Mouse (Mus musculus): ENCODE measurements around the gene Erc2. TPM values are rescaled to one million over a fixed set of nuclear protein-coding genes. Genes with fewer than 3 reads are reported as not detected.

Erc2 gene
- polyA plus RNA-seq, 1 experiment from 2014 or later = 2.7 TPM

DNA sequence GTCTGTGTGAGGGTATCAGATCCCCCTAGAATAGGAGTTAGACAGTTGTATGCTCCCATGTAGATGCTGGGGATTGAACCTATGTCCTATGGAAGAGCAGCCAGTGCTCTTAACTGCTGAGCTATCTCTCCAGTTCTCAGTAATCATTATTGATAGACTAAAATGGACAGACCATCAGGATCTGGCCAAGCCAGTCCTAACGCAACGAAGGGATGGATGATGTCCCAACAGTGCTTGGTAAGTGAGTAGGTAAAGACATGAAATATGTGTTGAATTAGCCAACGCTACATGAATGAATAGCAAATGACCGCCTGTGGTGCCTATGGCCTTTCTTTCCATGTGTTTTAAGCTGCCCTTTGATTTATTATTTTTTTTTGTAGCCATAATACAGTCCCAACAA lies 871.6 kb downstream of the Erc2 start:
- 70% methylated on average over 4 of the region's 4 CpGs for WGBS
- H3K4me2 ChIP-seq (ENCODE audit: low read depth, low read length) = no peak overlapping the region
- ATAC-seq (ENCODE audit: insufficient read depth, low FRiP score) = no peak

DNA sequence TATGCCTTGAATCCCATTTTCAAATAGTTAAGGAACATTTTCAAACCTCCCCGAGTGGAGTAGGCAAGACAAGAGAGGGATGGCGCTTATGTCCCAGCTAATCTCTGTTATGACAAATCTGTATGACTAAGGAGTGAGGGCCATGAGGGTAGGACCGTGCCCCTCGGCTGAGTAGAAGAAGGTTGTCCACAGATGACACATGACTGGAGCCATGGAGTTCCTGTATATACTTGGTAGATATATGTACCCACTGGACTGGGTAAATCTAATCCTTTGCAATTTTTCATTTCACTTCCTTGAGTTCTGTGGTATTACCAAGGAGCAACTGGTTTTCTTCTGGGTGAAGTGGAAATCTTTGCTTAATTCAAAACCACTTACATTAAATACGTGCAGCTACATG lies 872.0 kb downstream of the Erc2 start:
- Histone ChIP-seq H3K4me1 (ENCODE audit: control insufficient read depth, insufficient read depth, low read length) (no peaks in the 10 kb centered on the region), H3K9me3 (replicated peaks; ENCODE audit: control insufficient read depth, low read length) (no peaks in the 10 kb centered on the region), H3K27ac (ENCODE audit: low read length) (no peak overlapping the region), H3K4me2 (ENCODE audit: low read depth, low read length) (no peak overlapping the region), H3K27me3 (ENCODE audit: control insufficient read depth, insufficient read depth, low read length) (no peaks in the 10 kb centered on the region), H3K36me3 (ENCODE audit: control insufficient read depth, insufficient read depth, low read length) (no peaks in the 10 kb centered on the region), H3K9ac (ENCODE audit: low read length) (no peak overlapping the region), H3K4me3 (replicated peaks; ENCODE audit: low read length) (no peak overlapping the region)
- WGBS = 55% methylated on average over 5 of the region's 5 CpGs
- ATAC-seq (ENCODE audit: insufficient read depth, low FRiP score) = peak; percentile 77; the same call in 1 of the 2 replicates

More for the DNA sequence above, 871.6 kb downstream of the Erc2 start:
- no peak overlapping the region for H3K4me3 ChIP-seq (replicated peaks; ENCODE audit: low read length)
- H3K27ac ChIP-seq (ENCODE audit: low read length) = no peak overlapping the region
- H3K27me3 ChIP-seq (ENCODE audit: control insufficient read depth, insufficient read depth, low read length) = no peaks in the 10 kb centered on the region
- no peaks in the 10 kb centered on the region for H3K4me1 ChIP-seq (ENCODE audit: control insufficient read depth, insufficient read depth, low read length)
- H3K36me3 ChIP-seq (ENCODE audit: control insufficient read depth, insufficient read depth, low read length) = no peaks in the 10 kb centered on the region
- no peaks in the 10 kb centered on the region for H3K9me3 ChIP-seq (replicated peaks; ENCODE audit: control insufficient read depth, low read length)
- H3K9ac ChIP-seq (ENCODE audit: low read length) = no peak overlapping the region

DNA sequence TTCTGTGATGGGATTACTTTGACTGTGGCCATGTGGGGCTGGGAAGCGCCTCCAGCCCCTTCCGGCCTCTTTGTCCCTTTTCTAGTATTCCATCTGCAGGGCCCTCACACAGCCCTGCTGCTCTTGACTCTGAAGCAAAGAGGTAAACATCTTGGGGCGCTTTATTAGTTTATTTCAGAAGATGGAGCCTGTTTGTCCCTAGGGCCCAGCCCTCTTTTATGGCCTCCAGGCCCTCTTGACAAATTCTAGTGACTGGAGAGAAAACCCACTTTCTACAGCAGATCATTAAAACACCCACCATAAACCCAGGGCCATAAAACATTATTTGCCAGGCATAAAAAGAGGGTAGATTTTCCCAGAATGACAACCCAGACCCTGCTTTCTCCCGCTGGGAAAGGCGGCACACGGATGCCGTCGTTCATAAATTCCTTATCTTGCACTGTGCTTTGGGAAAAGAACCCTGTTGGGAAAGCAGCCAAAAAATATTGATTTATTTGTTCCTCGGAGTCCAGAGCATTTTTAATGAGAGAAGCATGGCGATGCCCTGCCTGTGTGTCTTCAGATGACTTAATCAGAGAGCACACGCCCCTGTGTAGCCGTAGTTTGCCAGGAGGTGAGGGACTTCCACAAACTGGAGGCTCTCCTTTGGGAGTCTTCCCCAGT lies 879.1 kb downstream of the Erc2 start:
- no peak for ATAC-seq (ENCODE audit: insufficient read depth, low FRiP score)
- 46% methylated on average over 12 of the region's 12 CpGs for WGBS
- Histone ChIP-seq H3K9me3 (replicated peaks; ENCODE audit: control insufficient read depth, low read length) (no peaks in the 10 kb centered on the region), H3K4me1 (ENCODE audit: control insufficient read depth, insufficient read depth, low read length) (no peaks in the 10 kb centered on the region), H3K36me3 (ENCODE audit: control insufficient read depth, insufficient read depth, low read length) (no peaks in the 10 kb centered on the region), H3K4me3 (replicated peaks; ENCODE audit: low read length) (no peak overlapping the region), H3K27ac (ENCODE audit: low read length) (no peak overlapping the region), H3K27me3 (ENCODE audit: control insufficient read depth, insufficient read depth, low read length) (peaks cover 6% of the 10 kb centered on the region; the same call in 1 of the 2 replicates), H3K4me2 (ENCODE audit: low read depth, low read length) (no peak overlapping the region), H3K9ac (ENCODE audit: low read length) (no peak overlapping the region)

DNA sequence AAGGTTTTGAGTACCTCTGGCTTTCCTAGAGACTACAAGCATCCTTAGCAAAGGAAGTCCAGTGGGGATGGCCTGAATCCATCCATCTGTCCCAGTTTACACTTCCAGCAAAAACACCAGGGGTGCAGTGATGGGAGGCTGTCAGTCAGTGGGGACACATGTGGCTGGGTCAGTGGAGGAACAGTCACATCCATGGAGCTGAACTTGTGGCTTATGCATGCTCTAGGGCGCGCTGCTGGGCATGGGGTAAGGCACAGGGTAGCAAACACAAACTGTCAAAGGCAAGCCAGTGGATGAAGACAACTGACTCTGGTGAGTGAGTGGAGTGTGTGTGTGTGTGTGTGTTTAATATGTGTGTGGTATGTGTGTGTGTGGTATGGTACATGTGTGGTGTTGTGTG lies 881.0 kb downstream of the Erc2 start:
- H3K4me2 ChIP-seq (ENCODE audit: low read depth, low read length) = no peak overlapping the region
- ATAC-seq (ENCODE audit: insufficient read depth, low FRiP score) = no peak
- peaks cover 9% of the 10 kb centered on the region for H3K27me3 ChIP-seq (ENCODE audit: control insufficient read depth, insufficient read depth, low read length)
- H3K9me3 ChIP-seq (replicated peaks; ENCODE audit: control insufficient read depth, low read length) = no peaks in the 10 kb centered on the region
- H3K36me3 ChIP-seq (ENCODE audit: control insufficient read depth, insufficient read depth, low read length) = no peaks in the 10 kb centered on the region
- no peak overlapping the region for H3K27ac ChIP-seq (ENCODE audit: low read length)
- 77% methylated on average over 2 of the region's 2 CpGs for WGBS
- H3K4me1 ChIP-seq (ENCODE audit: control insufficient read depth, insufficient read depth, low read length) = no peaks in the 10 kb centered on the region
- H3K4me3 ChIP-seq (replicated peaks; ENCODE audit: low read length) = no peak overlapping the region
- no peak overlapping the region for H3K9ac ChIP-seq (ENCODE audit: low read length)

DNA sequence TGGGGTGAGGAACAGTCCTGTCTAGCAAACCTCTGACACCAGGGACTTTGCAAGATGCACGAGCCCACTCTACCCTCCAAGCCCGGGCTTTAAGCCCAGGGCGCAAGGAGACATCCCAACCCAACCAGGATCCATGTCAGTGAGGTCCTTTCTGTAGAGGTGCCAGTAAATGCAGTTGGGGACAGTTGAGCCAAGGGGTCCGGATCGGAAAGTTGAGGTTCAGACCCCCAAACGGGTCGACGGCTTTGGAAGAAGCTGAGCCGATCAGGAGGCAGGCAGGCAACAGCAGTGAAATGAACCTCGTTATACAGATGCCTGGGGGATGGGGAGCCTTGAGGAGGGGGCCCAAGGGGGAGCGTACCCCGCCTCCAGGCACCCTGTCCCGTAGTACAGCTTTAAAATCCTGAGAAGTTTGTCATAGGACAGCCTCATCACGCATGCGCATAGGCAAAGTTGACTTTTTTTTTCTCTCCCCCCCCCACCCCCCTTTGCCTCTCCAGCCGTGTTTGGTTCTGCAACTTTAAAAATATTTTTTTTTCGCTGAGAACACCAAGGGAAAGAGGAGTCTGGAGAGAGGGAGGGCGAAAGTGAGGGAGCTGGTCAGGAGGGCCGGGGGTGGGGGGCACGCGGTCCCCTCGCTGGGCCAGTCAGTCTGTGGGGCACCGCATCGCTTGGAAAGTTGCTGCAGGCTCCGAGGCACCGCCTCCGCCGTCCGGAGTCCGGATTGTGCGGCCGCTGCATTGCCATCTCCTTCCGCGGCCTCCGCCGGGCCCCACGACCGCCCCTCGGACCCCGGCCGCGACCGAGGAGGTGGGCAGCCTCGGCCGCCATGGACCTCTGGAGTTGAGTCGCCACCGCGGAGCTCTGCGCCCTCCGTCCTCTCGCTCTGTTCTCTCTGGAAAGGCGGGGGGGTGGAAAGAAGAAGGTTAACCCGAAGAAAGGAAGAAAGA lies 882.1 kb downstream of the Erc2 start, which contains the start of gene Wnt5a:
Wnt5a (plus strand) TSS at position 650 of the 950 bp plus-strand sequence.
- H3K9me3 ChIP-seq (replicated peaks; ENCODE audit: control insufficient read depth, low read length) = no peaks in the 10 kb centered on the region
- no peaks in the 10 kb centered on the region for H3K36me3 ChIP-seq (ENCODE audit: control insufficient read depth, insufficient read depth, low read length)
- 0 out of 2 replicates have a peak, but pooled peaks cover 7% of the 10 kb centered on the region for H3K4me1 ChIP-seq (ENCODE audit: control insufficient read depth, insufficient read depth, low read length)
- H3K27ac ChIP-seq (ENCODE audit: low read length) = peak within 1 kb of the TSS; percentile 93
- peak; percentile 53 for ATAC-seq (ENCODE audit: insufficient read depth, low FRiP score)
- H3K27me3 ChIP-seq (ENCODE audit: control insufficient read depth, insufficient read depth, low read length) = peaks cover 12% of the 10 kb centered on the region
- H3K4me3 ChIP-seq (replicated peaks; ENCODE audit: low read length) = peak within 1 kb of the TSS; percentile 63
- peak within 1 kb of the TSS; percentile 86 for H3K9ac ChIP-seq (ENCODE audit: low read length)
- WGBS = 2% methylated on average over 53 of the region's 53 CpGs
- peak within 1 kb of the TSS; percentile 68 for H3K4me2 ChIP-seq (ENCODE audit: low read depth, low read length)

DNA sequence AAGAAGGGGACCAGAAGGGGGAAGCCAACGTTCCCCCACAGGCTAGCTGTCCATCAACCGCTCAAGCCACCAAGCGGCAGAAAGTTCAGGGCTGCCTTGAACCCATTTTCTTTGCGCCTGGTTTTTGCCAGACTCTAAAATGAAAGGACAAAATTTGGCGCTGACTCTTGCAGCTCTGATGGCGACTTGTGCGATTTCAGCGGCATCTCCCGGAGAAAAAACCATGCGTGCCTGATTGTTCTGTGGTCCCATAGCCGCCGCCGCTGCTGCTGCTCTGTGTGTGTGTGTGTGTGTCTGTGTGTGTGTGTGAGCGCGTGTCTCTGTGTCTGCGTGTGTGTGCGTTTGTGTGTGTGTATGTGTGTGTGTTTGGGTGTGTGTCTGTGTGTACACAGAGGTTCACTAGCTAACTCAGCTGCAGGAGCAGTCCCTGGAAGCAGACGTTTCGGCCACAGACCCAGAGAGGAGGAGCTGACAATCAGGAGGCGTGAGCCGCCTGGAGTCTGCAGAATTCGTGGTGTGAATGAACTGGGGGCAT lies 882.9 kb downstream of the Erc2 start:
- peak overlapping the region; percentile 63 for H3K4me3 ChIP-seq (replicated peaks; ENCODE audit: low read length)
- under 1% methylated on average over 22 of the region's 22 CpGs for whole genome bisulfite sequencing
- peak overlapping the region; percentile 68 for H3K4me2 ChIP-seq (ENCODE audit: low read depth, low read length)
- peaks cover 7% of the 10 kb centered on the region; the same call in 1 of the 2 replicates for H3K4me1 ChIP-seq (ENCODE audit: control insufficient read depth, insufficient read depth, low read length)
- H3K9me3 ChIP-seq (replicated peaks; ENCODE audit: control insufficient read depth, low read length) = no peaks in the 10 kb centered on the region
- ATAC-seq (ENCODE audit: insufficient read depth, low FRiP score) = peak; percentile 34; the same call in 1 of the 2 replicates
- H3K36me3 ChIP-seq (ENCODE audit: control insufficient read depth, insufficient read depth, low read length) = no peaks in the 10 kb centered on the region
- peak overlapping the region; percentile 93 for H3K27ac ChIP-seq (ENCODE audit: low read length)
- peak overlapping the region; percentile 86 for H3K9ac ChIP-seq (ENCODE audit: low read length)
- H3K27me3 ChIP-seq (ENCODE audit: control insufficient read depth, insufficient read depth, low read length) = peaks cover 19% of the 10 kb centered on the region

DNA sequence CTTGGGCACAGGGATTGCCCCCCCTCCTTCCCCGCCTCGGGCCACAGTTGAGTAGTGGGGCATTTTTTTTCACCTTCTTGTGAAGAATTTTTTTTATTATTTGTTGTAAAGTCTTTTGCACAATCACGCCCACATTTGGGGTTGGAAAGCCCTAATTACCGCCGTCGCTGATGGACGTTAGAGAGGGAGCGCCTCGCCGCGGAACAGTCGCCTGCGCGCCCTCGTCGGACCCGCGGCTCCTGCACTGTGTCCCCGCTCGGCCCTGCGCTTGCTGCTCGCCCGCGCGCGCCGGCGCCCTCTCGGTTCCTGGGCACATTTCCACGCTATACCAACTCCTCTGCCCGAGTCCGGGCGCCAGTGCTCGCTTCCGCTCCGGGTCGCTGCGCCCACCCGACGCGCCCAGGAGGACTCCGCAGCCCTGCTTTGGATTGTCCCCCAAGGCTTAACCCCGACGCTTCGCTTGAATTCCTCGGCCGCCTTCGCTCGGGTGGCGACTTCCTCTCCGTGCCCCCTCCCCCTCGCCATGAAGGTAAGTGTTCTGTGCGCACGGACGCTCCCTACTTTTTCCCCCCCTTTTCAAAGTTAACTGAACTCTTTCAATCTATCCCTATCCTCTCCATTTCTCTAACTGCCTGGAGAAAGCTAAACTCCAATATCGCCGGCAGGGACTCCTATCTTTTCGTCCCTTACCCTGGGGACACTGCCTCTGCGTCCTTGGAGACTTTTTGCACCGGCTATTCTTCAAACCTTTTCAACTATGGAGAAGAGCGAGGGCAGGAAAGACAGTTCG lies 883.6 kb downstream of the Erc2 start:
- Histone ChIP-seq H3K9ac (ENCODE audit: low read length) (peak overlapping the region; percentile 86), H3K4me2 (ENCODE audit: low read depth, low read length) (peak overlapping the region; percentile 68), H3K9me3 (replicated peaks; ENCODE audit: control insufficient read depth, low read length) (no peaks in the 10 kb centered on the region), H3K27me3 (ENCODE audit: control insufficient read depth, insufficient read depth, low read length) (peaks cover 24% of the 10 kb centered on the region), H3K36me3 (ENCODE audit: control insufficient read depth, insufficient read depth, low read length) (no peaks in the 10 kb centered on the region), H3K27ac (ENCODE audit: low read length) (peak overlapping the region; percentile 93), H3K4me3 (replicated peaks; ENCODE audit: low read length) (peak overlapping the region; percentile 63), H3K4me1 (ENCODE audit: control insufficient read depth, insufficient read depth, low read length) (peaks cover 14% of the 10 kb centered on the region)
- under 1% methylated on average over 62 of the region's 62 CpGs for WGBS
- ATAC-seq (ENCODE audit: insufficient read depth, low FRiP score) = 0 out of 2 replicates have a peak, but pooled peaks have one; percentile 1

DNA sequence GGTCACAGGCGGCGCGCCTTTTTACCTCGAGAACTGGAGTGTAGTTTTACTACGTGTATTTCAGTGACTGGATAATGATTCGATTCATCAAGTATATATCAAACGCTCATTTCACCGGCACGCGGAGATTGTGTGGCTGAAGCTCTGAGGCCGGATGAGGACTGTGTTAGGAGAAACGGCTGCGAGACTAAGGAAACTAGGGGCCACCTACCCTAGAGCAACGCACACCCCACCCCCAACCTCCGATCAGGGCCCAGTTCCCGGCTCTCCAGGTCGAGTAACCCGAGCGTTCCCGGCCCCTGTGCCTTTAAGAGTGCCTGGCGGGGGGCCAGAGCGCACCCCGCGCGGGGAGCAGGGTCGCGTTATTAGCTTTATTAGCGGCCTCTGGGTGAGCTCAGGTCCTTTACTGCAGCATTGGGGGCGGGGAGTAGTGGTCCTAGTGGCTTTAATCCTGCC lies 884.2 kb downstream of the Erc2 start:
- Histone ChIP-seq H3K36me3 (ENCODE audit: control insufficient read depth, insufficient read depth, low read length) (no peaks in the 10 kb centered on the region), H3K27ac (ENCODE audit: low read length) (peak overlapping the region; percentile 93), H3K9ac (ENCODE audit: low read length) (peak overlapping the region; percentile 86), H3K27me3 (ENCODE audit: control insufficient read depth, insufficient read depth, low read length) (peaks cover 24% of the 10 kb centered on the region), H3K4me2 (ENCODE audit: low read depth, low read length) (peak overlapping the region; percentile 68), H3K4me3 (replicated peaks; ENCODE audit: low read length) (peak overlapping the region; percentile 63), H3K4me1 (ENCODE audit: control insufficient read depth, insufficient read depth, low read length) (peaks cover 15% of the 10 kb centered on the region), H3K9me3 (replicated peaks; ENCODE audit: control insufficient read depth, low read length) (no peaks in the 10 kb centered on the region)
- ATAC-seq (ENCODE audit: insufficient read depth, low FRiP score) = 0 out of 2 replicates have a peak, but pooled peaks have one; percentile 11
- under 1% methylated on average over 29 of the region's 29 CpGs for WGBS
